In genomic region chr11:24363418-24364364, GRCm38 (mm10) we compare ENCODE assay signal across 9 mouse cellular contexts.
DNase-seq lines count a peak whose midpoint lies in the region; ATAC-seq lines count a peak whose summit lies in the region.
"Had no signal": no experiment of that assay in that cellular context is flagged by ENCODE, and none has a peak within 500 bp of the region (broad histone marks: within the 10 kb centered on the region; RNA-seq: fewer than 3 reads in every experiment).

No protein-coding gene starts in this region.

- no peaks in the 10 kb centered on the region for H3K27me3 ChIP-seq in limb, embryonic 10.5 days (ENCODE audit: low read depth, poor library complexity, severe bottlenecking)
- H3K27me3 ChIP-seq in stomach, embryonic 14.5 days (ENCODE audit: control insufficient read depth, insufficient read depth, low read length): no peaks in the 10 kb centered on the region

- ATAC-seq in stomach, embryonic 14.5 days (ENCODE audit: insufficient number of reproducible peaks, insufficient read depth, low FRiP score, low read depth): 0 out of 2 replicates have a peak, but pooled peaks have one; percentile 42

- peak overlapping the region; percentile 75 for H3K27ac ChIP-seq in limb, embryonic 10.5 days
- H3K27ac ChIP-seq in stomach, embryonic 14.5 days (ENCODE audit: low read length): no peak overlapping the region

- peaks cover 29% of the 10 kb centered on the region for H3K4me1 ChIP-seq in limb, embryonic 10.5 days
- H3K4me1 ChIP-seq in stomach, embryonic 14.5 days (ENCODE audit: control insufficient read depth, insufficient read depth, low read length): 0 out of 2 replicates have a peak, but pooled peaks cover 6% of the 10 kb centered on the region

- no peaks in the 10 kb centered on the region for H3K9me3 ChIP-seq in limb, embryonic 10.5 days (replicated peaks)
- H3K9me3 ChIP-seq in stomach, embryonic 14.5 days (ENCODE audit: control insufficient read depth, low read depth, low read length): no peaks in the 10 kb centered on the region

- H3K36me3 ChIP-seq in limb, embryonic 10.5 days: no peaks in the 10 kb centered on the region
- no peaks in the 10 kb centered on the region for H3K36me3 ChIP-seq in stomach, embryonic 14.5 days (ENCODE audit: control insufficient read depth, insufficient read depth, low read length)

- no peak overlapping the region for H3K9ac ChIP-seq in stomach, embryonic 14.5 days (replicated peaks; ENCODE audit: low read depth, low read length)

- DNase-seq in frontal cortex, adult 2 months (ENCODE audit: extremely low spot score in 1 of 2, low spot score in 1 of 2): peak; percentile 11 to 48
- no peak for DNase-seq in frontal cortex, postnatal 14 days (ENCODE audit: low spot score in 2 of 2)
- DNase-seq in right cerebral cortex, adult 18-20 months: peak; percentile 50
- DNase-seq in right cerebral cortex, postnatal 4 days: no peak
- DNase-seq in limb, embryonic 10.5 days (ENCODE audit: low spot score): peak; percentile 66
- DNase-seq in gastrocnemius, postnatal 25 days: no peak
- no peak for DNase-seq in spleen, adult 18-20 months
- DNase-seq: B cell, adult 2 months had no signal

- 46% methylated on average over 9 of the region's 9 CpGs for WGBS in limb, embryonic 10.5 days
- WGBS in stomach, embryonic 14.5 days: 64% methylated on average over 9 of the region's 9 CpGs

- no peak overlapping the region for H3K4me2 ChIP-seq in stomach, embryonic 14.5 days (replicated peaks; ENCODE audit: low read depth, low read length)

- H3K4me3 ChIP-seq in limb, embryonic 10.5 days: no peak overlapping the region
- H3K4me3 ChIP-seq in stomach, embryonic 14.5 days (ENCODE audit: low read depth, low read length): no peak overlapping the region

Comparison
In these comparisons a context has a peak if more than half of its experiments do, and no peak if none do; other contexts are left out.
1. DNase-seq: peak in frontal cortex, adult 2 months (2 of 2), right cerebral cortex, adult 18-20 months (single experiment) and limb, embryonic 10.5 days (single experiment); none in frontal cortex, postnatal 14 days (0 of 2), right cerebral cortex, postnatal 4 days (single experiment), gastrocnemius, postnatal 25 days (single experiment) and spleen, adult 18-20 months (0 of 2).